Mouse (Mus musculus): ENCODE data around the gene Ptpn4.
A peak's percentile ranks its signal among the peaks of the same experiment; 100 is the strongest.

The Ptpn4 gene

GRCm38 (mm10) chr1:119837035-119837751 lies at the start of gene Ptpn4:
Gene Ptpn4 (minus strand): TSS chr1:119837613.
- peak; percentile 97 for DNase-seq (ENCODE audit: low read depth, low spot score)

- no peak for DNase-seq (ENCODE audit: low read depth, low spot score)
Measured at GRCm38 (mm10) chr1:119886320-119886719, 48.9 kb upstream of the Ptpn4 start.

- DNase-seq (ENCODE audit: low read depth, low spot score), result no peak
Measured at GRCm38 (mm10) chr1:119884272-119884671, 46.9 kb upstream of the Ptpn4 start.

- DNase-seq (ENCODE audit: low read depth, low spot score), result no peak
Measured at GRCm38 (mm10) chr1:119878909-119879308, 41.5 kb upstream of the Ptpn4 start.

GRCm38 (mm10) chr1:119877469-119877868 lies 40.1 kb upstream of the Ptpn4 start:
- no peak for DNase-seq (ENCODE audit: low read depth, low spot score)

- no peak for DNase-seq (ENCODE audit: low read depth, low spot score)
Measured at GRCm38 (mm10) chr1:119868395-119869161, 31.2 kb upstream of the Ptpn4 start.

- no peak for DNase-seq (ENCODE audit: low read depth, low spot score)
Measured at GRCm38 (mm10) chr1:119867300-119867699, 29.9 kb upstream of the Ptpn4 start.

GRCm38 (mm10) chr1:119865311-119865710 lies 27.9 kb upstream of the Ptpn4 start:
- no peak for DNase-seq (ENCODE audit: low read depth, low spot score)

GRCm38 (mm10) chr1:119863507-119864296 lies 26.3 kb upstream of the Ptpn4 start:
- DNase-seq (ENCODE audit: low read depth, low spot score), result no peak

- DNase-seq (ENCODE audit: low read depth, low spot score), result no peak
Measured at GRCm38 (mm10) chr1:119859566-119859965, 22.2 kb upstream of the Ptpn4 start.

- no peak for DNase-seq (ENCODE audit: low read depth, low spot score)
Measured at GRCm38 (mm10) chr1:119852980-119853379, 15.6 kb upstream of the Ptpn4 start.

GRCm38 (mm10) chr1:119852339-119852738 lies 14.9 kb upstream of the Ptpn4 start:
- no peak for DNase-seq (ENCODE audit: low read depth, low spot score)

GRCm38 (mm10) chr1:119849146-119849935 lies 11.9 kb upstream of the Ptpn4 start:
- DNase-seq (ENCODE audit: low read depth, low spot score), result no peak

- no peak for DNase-seq (ENCODE audit: low read depth, low spot score)
Measured at GRCm38 (mm10) chr1:119845321-119845720, 7.9 kb upstream of the Ptpn4 start.

GRCm38 (mm10) chr1:119843121-119843520 lies 5.7 kb upstream of the Ptpn4 start:
- DNase-seq (ENCODE audit: low read depth, low spot score), result no peak

- no peak for DNase-seq (ENCODE audit: low read depth, low spot score)
Measured at GRCm38 (mm10) chr1:119838241-119838640, 828 bp upstream of the Ptpn4 start.

GRCm38 (mm10) chr1:119836479-119837015 lies 866 bp downstream of the Ptpn4 start:
- DNase-seq (ENCODE audit: low read depth, low spot score), result no peak

- no peak for DNase-seq (ENCODE audit: low read depth, low spot score)
Measured at GRCm38 (mm10) chr1:119835726-119836478, 1.5 kb downstream of the Ptpn4 start.

- DNase-seq (ENCODE audit: low read depth, low spot score), result no peak
Measured at GRCm38 (mm10) chr1:119828160-119828559, 9.3 kb downstream of the Ptpn4 start.

GRCm38 (mm10) chr1:119818704-119819103 lies 18.7 kb downstream of the Ptpn4 start:
- DNase-seq (ENCODE audit: low read depth, low spot score), result no peak

Data from WW6 (cell line).